Mouse (Mus musculus): Measurements from ENCODE around the gene Tas2r122.
"Not testable (repeated sequence)": the region's sequence is repeated elsewhere in the genome, so short reads cannot be mapped to it uniquely, and the experiment has no call there.

The Tas2r122 gene

DNA sequence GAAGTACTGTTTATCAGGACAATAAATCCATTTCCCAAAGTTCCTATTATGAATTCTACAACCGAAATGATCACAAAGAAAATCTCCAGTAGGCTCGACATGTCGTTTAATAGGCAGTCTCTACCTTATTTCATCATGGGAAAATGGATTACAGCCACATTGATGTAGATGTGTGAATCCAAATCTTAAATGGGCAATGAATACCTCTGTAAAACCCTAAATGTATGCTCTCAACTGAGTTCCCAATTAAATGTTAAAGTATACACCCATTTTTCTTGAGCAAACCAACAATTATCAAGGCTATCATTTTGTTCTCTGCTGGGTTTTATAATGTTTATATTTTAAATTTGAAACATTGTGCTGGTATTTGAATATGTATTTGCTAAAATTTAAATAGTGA is at the start of gene Tas2r122:
Gene Tas2r122, minus strand, starts transcription at position 101 of the 400 bp plus-strand sequence.
- DNase-seq (ENCODE audit: low read depth, low spot score): no peak

DNA sequence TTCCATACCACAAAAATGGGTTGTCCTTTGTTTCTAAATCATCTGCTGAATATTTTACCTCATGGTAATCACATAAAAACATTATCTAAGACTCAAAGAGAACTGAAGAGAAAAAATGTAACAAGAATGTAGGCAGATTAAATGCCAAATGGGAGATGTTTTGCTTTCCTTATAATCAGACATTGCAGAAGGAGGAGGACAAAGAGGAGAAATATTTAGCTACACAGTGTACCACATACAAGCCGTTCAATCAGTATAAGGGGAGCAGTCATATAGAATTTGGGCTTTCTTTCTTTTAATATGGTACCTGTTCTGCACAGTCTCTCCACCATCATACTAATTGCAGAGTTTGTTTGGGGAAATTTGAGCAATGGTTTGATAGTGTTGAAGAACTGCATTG is 42.7 kb upstream of the Tas2r122 start, which contains the start of gene Tas2r124:
Gene Tas2r124, plus strand, starts transcription at position 301 of the 400 bp plus-strand sequence.
- DNase-seq (ENCODE audit: low read depth, low spot score): no peak

DNA sequence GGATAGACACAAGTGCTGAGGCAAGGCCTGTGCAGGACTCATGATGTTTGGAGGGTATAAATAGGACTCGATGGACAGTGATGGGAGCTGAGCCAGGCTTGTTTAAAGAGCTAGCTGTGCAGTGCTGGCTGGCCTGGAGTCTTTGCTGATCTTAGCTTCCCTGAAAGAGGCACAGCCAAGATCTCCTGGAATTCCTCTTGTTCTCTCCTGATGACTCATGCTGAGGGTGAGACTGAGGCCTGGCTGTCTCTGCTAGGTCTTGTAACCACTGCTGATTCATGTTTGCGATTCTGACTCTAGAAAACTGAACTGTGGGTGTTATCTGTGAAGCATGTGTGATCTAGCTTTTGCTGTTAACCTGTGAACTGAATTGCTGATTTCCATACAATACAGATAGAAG is 38.5 kb upstream of the Tas2r122 start:
- DNase-seq (ENCODE audit: low read depth, low spot score): no peak

- no peak for DNase-seq (ENCODE audit: low read depth, low spot score)
Measured at GRCm38 (mm10) chr6:132737935-132738334, 26.2 kb upstream of the Tas2r122 start, which contains the start of gene Tas2r115. TSS of gene Tas2r115 (minus strand) at chr6:132738035.

DNA sequence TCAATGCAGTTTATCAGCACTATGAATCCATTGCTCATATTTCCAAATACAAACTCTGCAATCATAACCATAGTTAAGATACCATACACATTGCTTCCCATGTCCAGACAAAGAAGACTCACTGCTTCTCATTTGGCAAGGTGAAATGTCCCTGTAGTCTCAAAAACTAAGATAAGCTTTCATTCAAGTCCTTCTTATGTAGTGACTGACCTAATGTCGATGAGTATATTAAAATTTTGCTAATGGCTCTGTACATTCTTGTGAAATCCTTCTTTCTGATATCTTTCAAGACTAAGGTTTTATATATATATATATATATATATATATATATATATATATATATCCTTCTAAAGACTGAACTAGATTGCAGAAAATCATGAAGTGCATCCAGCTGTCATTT is 10.8 kb downstream of the Tas2r122 start, which contains the start of gene Tas2r121:
Gene Tas2r121, minus strand, starts transcription at position 101 of the 400 bp plus-strand sequence.
- no peak for DNase-seq (ENCODE audit: low read depth, low spot score)

GRCm38 (mm10) chr6:132691596-132691995 is 20.1 kb downstream of the Tas2r122 start:
- DNase-seq (ENCODE audit: low read depth, low spot score): not testable (repeated sequence)
